8 mouse cellular contexts compared by ENCODE assay signal in the genomic region with DNA sequence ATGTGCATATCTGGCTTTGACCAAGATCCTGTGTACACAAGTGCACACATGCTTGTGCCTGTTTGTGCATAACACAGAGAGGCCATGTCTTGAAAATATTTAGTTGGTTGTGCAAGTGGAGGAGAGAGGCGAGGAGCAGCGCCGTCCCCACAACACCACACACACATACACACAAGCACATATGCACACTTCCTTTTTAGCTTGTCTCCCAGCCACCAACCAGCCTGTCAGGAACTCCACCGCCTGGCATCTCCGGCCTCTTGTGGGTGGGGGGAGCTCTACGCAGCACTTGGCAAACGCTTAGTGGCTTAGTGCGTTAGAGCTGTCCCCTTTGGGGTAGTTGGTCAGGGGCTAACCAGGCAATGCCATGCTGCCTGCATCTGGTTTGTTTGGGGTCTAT. TPM values are rescaled to one million over a fixed set of nuclear protein-coding genes. Genes with fewer than 3 reads are reported as not detected.
DNase-seq lines count a peak whose midpoint lies in the region; ATAC-seq and TF ChIP-seq lines count a peak whose summit lies in the region.

No protein-coding gene starts in this region.

- no peaks in the 10 kb centered on the region for H3K36me3 ChIP-seq in hindbrain, embryonic 16.5 days (ENCODE audit: control insufficient read depth, insufficient read depth, low read length)
- no peaks in the 10 kb centered on the region for H3K36me3 ChIP-seq in liver, embryonic 12.5 days

- TF ChIP-seq CTCF in embryonic fibroblast, embryonic 13.5 days (IDR thresholded peaks at IDR 0.05; ENCODE audit: borderline replicate concordance, insufficient read depth, low read length): no peak
- TF ChIP-seq CTCF in olfactory bulb, adult 2 months (IDR thresholded peaks at IDR 0.05; ENCODE audit: insufficient read depth, low read depth, low read length): no peak

- no peaks in the 10 kb centered on the region for H3K9me3 ChIP-seq in hindbrain, embryonic 16.5 days (ENCODE audit: control insufficient read depth, low read length)
- no peaks in the 10 kb centered on the region for H3K9me3 ChIP-seq in liver, embryonic 12.5 days (replicated peaks)

- WGBS in hindbrain, embryonic 16.5 days: 30% methylated on average over 8 of the region's 8 CpGs
- WGBS in liver, embryonic 12.5 days (ENCODE audit: insufficient replicate concordance): 33% methylated on average over 8 of the region's 8 CpGs
- WGBS in olfactory bulb, adult 2 months: 8% methylated on average over 8 of the region's 8 CpGs

- ATAC-seq in hindbrain, embryonic 16.5 days: no peak
- ATAC-seq in liver, embryonic 12.5 days: no peak
- ATAC-seq in monocyte, adult 5-6 weeks (replicated peaks; ENCODE audit: insufficient number of reproducible peaks, low FRiP score, low TSS enrichment, poor library complexity, severe bottlenecking): no peak

- TF ChIP-seq POLR2A in embryonic fibroblast, embryonic 13.5 days (IDR thresholded peaks at IDR 0.05; ENCODE audit: low read depth, low read length): 0 out of 2 replicates have a peak, but pooled peaks have one; percentile 6
- no peak for TF ChIP-seq POLR2A in olfactory bulb, adult 2 months (IDR thresholded peaks at IDR 0.05; ENCODE audit: insufficient read depth, low read depth, low read length)

- H3K4me3 ChIP-seq in embryonic fibroblast, embryonic 13.5 days (ENCODE audit: insufficient read depth, low read length): peak overlapping the region; percentile 68
- peak overlapping the region; percentile 88 for H3K4me3 ChIP-seq in hindbrain, embryonic 16.5 days (ENCODE audit: low read length)
- peak overlapping the region; percentile 73 for H3K4me3 ChIP-seq in liver, embryonic 12.5 days
- peak overlapping the region; percentile 93 for H3K4me3 ChIP-seq in olfactory bulb, adult 2 months (ENCODE audit: insufficient read depth, low read depth, low read length)

- H3K4me2 ChIP-seq in hindbrain, embryonic 16.5 days (ENCODE audit: low read length): peak overlapping the region; percentile 97
- H3K4me2 ChIP-seq in liver, embryonic 12.5 days: peak overlapping the region; percentile 99

- no peaks in the 10 kb centered on the region for H3K27me3 ChIP-seq in hindbrain, embryonic 16.5 days (replicated peaks; ENCODE audit: control insufficient read depth, insufficient read depth, low read length)
- peaks cover 4% of the 10 kb centered on the region; the same call in 1 of the 2 replicates for H3K27me3 ChIP-seq in liver, embryonic 12.5 days (replicated peaks)

- DNase-seq in left cerebral cortex, postnatal 14 days (ENCODE audit: low spot score in 2 of 2): peak; percentile 40 to 51
- no peak for DNase-seq in left cerebral cortex, postnatal 10 days (ENCODE audit: extremely low spot score in 1 of 2, low spot score in 2 of 2)
- DNase-seq in gastrocnemius, postnatal 10 days: no peak

- 0 out of 2 replicates have a peak, but pooled peaks cover 7% of the 10 kb centered on the region for H3K4me1 ChIP-seq in embryonic fibroblast, embryonic 13.5 days (ENCODE audit: control insufficient read depth, insufficient read depth, low read length)
- peaks cover 23% of the 10 kb centered on the region for H3K4me1 ChIP-seq in hindbrain, embryonic 16.5 days (ENCODE audit: control insufficient read depth, insufficient read depth, low read depth, low read length)
- H3K4me1 ChIP-seq in liver, embryonic 12.5 days: peaks cover 37% of the 10 kb centered on the region
- H3K4me1 ChIP-seq in olfactory bulb, adult 2 months (ENCODE audit: control insufficient read depth, insufficient read depth, low read length): peaks cover 31% of the 10 kb centered on the region

- H3K9ac ChIP-seq in hindbrain, embryonic 16.5 days (ENCODE audit: low read depth, low read length): peak overlapping the region; percentile 92
- H3K9ac ChIP-seq in liver, embryonic 12.5 days: peak overlapping the region; percentile 84; the same call in 1 of the 2 replicates

- intact Hi-C loops in left cerebral cortex, postnatal 14 days (cut with DNase I): loop anchor here (5.0 kb wide), 2 partner anchors 65 to 80 kb away; no protein-coding TSS in a partner anchor
- intact Hi-C loops in left cerebral cortex, postnatal 10 days (cut with DNase I): loop anchor here (5.0 kb wide), 2 partner anchors 55 to 105 kb away; no protein-coding TSS in a partner anchor

- H3K27ac ChIP-seq in embryonic fibroblast, embryonic 13.5 days (ENCODE audit: insufficient read depth, low read length): no peak overlapping the region
- H3K27ac ChIP-seq in hindbrain, embryonic 16.5 days (ENCODE audit: low read depth, low read length): peak overlapping the region; percentile 88; the same call in 1 of the 2 replicates
- H3K27ac ChIP-seq in liver, embryonic 12.5 days: no peak overlapping the region
- H3K27ac ChIP-seq in olfactory bulb, adult 2 months (ENCODE audit: insufficient read depth, low read depth, low read length): peak overlapping the region; percentile 78

RNA-seq across cellular contexts. Expression of a gene that starts 1.2 kb away (rescaled TPM):
- total RNA-seq in left cerebral cortex, postnatal 14 days (2021): 10 to 100 TPM; 31.5 to 36.6 TPM
- total RNA-seq in left cerebral cortex, postnatal 10 days (2021): 10 to 100 TPM; 18.6 to 25.5 TPM
- 17.5 and 25.1 TPM in 2 replicates for polyA plus RNA-seq in embryonic fibroblast, embryonic 13.5 days (2011; ENCODE audit: insufficient read length, low read depth, missing spikeins)
- polyA plus RNA-seq in hindbrain, embryonic 16.5 days (2015; fragmentation: Nextera tagmentation; extraction: Ambion mirVana): 8.1 and 9.2 TPM in 2 replicates
- 3.9 and 4.4 TPM in 2 replicates for polyA plus RNA-seq in liver, embryonic 12.5 days (2016; fragmentation: Nextera tagmentation; extraction: Ambion mirVana)
- not detected in 2 replicates for polyA plus RNA-seq in olfactory bulb, adult 2 months (2012; ENCODE audit: insufficient read depth, insufficient read length, low replicate concordance, missing spikeins)
- total RNA-seq in monocyte, adult 5-6 weeks (2017): 0.49 TPM in 1 of 3 replicates, not detected in the others
- total RNA-seq in gastrocnemius, postnatal 10 days (2021): 10 to 100 TPM; 14.5 to 14.6 TPM

Comparison
In these comparisons a context has a peak if more than half of its experiments do, and no peak if none do; other contexts are left out.
1. DNase-seq: peak in left cerebral cortex, postnatal 14 days (2 of 2); none in left cerebral cortex, postnatal 10 days (0 of 2) and gastrocnemius, postnatal 10 days (single experiment).
2. H3K27ac ChIP-seq: peak in hindbrain, embryonic 16.5 days (single experiment) and olfactory bulb, adult 2 months (single experiment); none in embryonic fibroblast, embryonic 13.5 days (single experiment) and liver, embryonic 12.5 days (single experiment).
3. RNA of a gene that starts 1.2 kb away (total RNA-seq): 31.5 to 36.6 TPM in left cerebral cortex, postnatal 14 days, 18.6 to 25.5 TPM in left cerebral cortex, postnatal 10 days and 14.5 to 14.6 TPM in gastrocnemius, postnatal 10 days; 0.49 TPM in monocyte, adult 5-6 weeks; every median in the first group is over 10 times any median in the second.
4. Peak in every context shown above with its lines, with median percentiles within 50 percentile points of each other: H3K4me3 ChIP-seq.